In genomic region chrX:161925973-161926682, GRCm38 (mm10) we compare ENCODE assay signal across 8 mouse cellular contexts.
DNase-seq lines count a peak whose midpoint lies in the region; ATAC-seq and TF ChIP-seq lines count a peak whose summit lies in the region.
"Had no signal": no experiment of that assay in that cellular context is flagged by ENCODE, and none has a peak within 500 bp of the region (broad histone marks: within the 10 kb centered on the region; RNA-seq: fewer than 3 reads in every experiment).

No protein-coding gene starts in this region.

- no peaks in the 10 kb centered on the region for H3K36me3 ChIP-seq in E14TG2a.4 (ENCODE audit: insufficient read depth, low read length)
- no peaks in the 10 kb centered on the region for H3K36me3 ChIP-seq in limb, embryonic 12.5 days
- H3K36me3 ChIP-seq in stomach, postnatal 0 days (ENCODE audit: control insufficient read depth, insufficient read depth, low read length) = no peaks in the 10 kb centered on the region
- H3K36me3 ChIP-seq: liver, embryonic 15.5 days had no signal

- H3K4me3 ChIP-seq in E14TG2a.4 (replicated peaks; ENCODE audit: low read length) = peak overlapping the region; percentile 72
- peak overlapping the region; percentile 26 for H3K4me3 ChIP-seq in limb, embryonic 12.5 days (replicated peaks)
- no peak overlapping the region for H3K4me3 ChIP-seq in stomach, postnatal 0 days (ENCODE audit: low read depth, low read length)
- H3K4me3 ChIP-seq: liver, embryonic 15.5 days had no signal

- H3K27ac ChIP-seq in limb, embryonic 12.5 days = peak overlapping the region; percentile 89
- H3K27ac ChIP-seq in stomach, postnatal 0 days (replicated peaks) = 0 out of 2 replicates have a peak overlapping the region, but pooled peaks have one; percentile 4
- H3K27ac ChIP-seq: liver, embryonic 15.5 days had no signal

- TF ChIP-seq CTCF in E14TG2a.4 (conservative IDR thresholded peaks at IDR 0.05; ENCODE audit: low read length) = no peak
- no peak for TF ChIP-seq CTCF in stomach, postnatal 0 days (IDR thresholded peaks at IDR 0.05; ENCODE audit: low read depth)

- H3K9ac ChIP-seq in limb, embryonic 12.5 days (replicated peaks) = no peak overlapping the region; the same call in 1 of the 2 replicates
- H3K9ac ChIP-seq in stomach, postnatal 0 days (ENCODE audit: low read length) = no peak overlapping the region
- H3K9ac ChIP-seq: liver, embryonic 15.5 days had no signal

- peak overlapping the region; percentile 48 for H3K4me2 ChIP-seq in limb, embryonic 12.5 days
- peak overlapping the region; percentile 17; the same call in 1 of the 2 replicates for H3K4me2 ChIP-seq in stomach, postnatal 0 days (replicated peaks; ENCODE audit: low read depth)
- H3K4me2 ChIP-seq: liver, embryonic 15.5 days had no signal

- no peaks in the 10 kb centered on the region for H3K27me3 ChIP-seq in E14TG2a.4 (ENCODE audit: insufficient read depth, low read length)
- H3K27me3 ChIP-seq in limb, embryonic 12.5 days = peaks cover 54% of the 10 kb centered on the region
- H3K27me3 ChIP-seq in stomach, postnatal 0 days (ENCODE audit: control insufficient read depth, insufficient read depth, low read length) = no peaks in the 10 kb centered on the region

- no peak for TF ChIP-seq EP300 in stomach, postnatal 0 days (optimal IDR thresholded peaks at IDR 0.05)

- ATAC-seq in limb, embryonic 12.5 days (ENCODE audit: insufficient number of reproducible peaks, insufficient read depth, low FRiP score, low TSS enrichment, low read depth) = peak; percentile 97
- peak; percentile 53; the same call in 1 of the 2 replicates for ATAC-seq in stomach, postnatal 0 days (ENCODE audit: low FRiP score, low TSS enrichment)

- peak; percentile 36 for DNase-seq in Muller cell, postnatal 12 days (ENCODE audit: inconsistent ontology term)
- peak; percentile 16 for DNase-seq in gastrocnemius, postnatal 25 days
- DNase-seq in stomach, postnatal 0 days (ENCODE audit: low spot score) = no peak
- no peak for DNase-seq in MN1 (ENCODE audit: low spot score)
- DNase-seq in adrenal gland, adult 18-20 months (ENCODE audit: low spot score in 2 of 2) = no peak

- WGBS in limb, embryonic 12.5 days = 19% methylated on average over 6 of the region's 6 CpGs
- 21% methylated on average over 6 of the region's 6 CpGs for WGBS in stomach, postnatal 0 days

- no peaks in the 10 kb centered on the region for H3K9me3 ChIP-seq in E14TG2a.4 (ENCODE audit: low read length)
- no peaks in the 10 kb centered on the region for H3K9me3 ChIP-seq in limb, embryonic 12.5 days
- no peaks in the 10 kb centered on the region for H3K9me3 ChIP-seq in stomach, postnatal 0 days (ENCODE audit: control insufficient read depth, low read length)
- H3K9me3 ChIP-seq: liver, embryonic 15.5 days had no signal

- peaks cover 12% of the 10 kb centered on the region; the same call in 1 of the 2 replicates for H3K4me1 ChIP-seq in E14TG2a.4 (replicated peaks; ENCODE audit: low read depth, low read length)
- H3K4me1 ChIP-seq in limb, embryonic 12.5 days (replicated peaks) = 0 out of 2 replicates have a peak, but pooled peaks cover 5% of the 10 kb centered on the region
- H3K4me1 ChIP-seq in stomach, postnatal 0 days (replicated peaks; ENCODE audit: control insufficient read depth, insufficient read depth) = no peaks in the 10 kb centered on the region
- H3K4me1 ChIP-seq: liver, embryonic 15.5 days had no signal

Comparison
In these comparisons a context has a peak if more than half of its experiments do, and no peak if none do; other contexts are left out.
1. DNase-seq: peak in Muller cell, postnatal 12 days (single experiment) and gastrocnemius, postnatal 25 days (single experiment); none in stomach, postnatal 0 days (single experiment), MN1 (single experiment) and adrenal gland, adult 18-20 months (0 of 2).